Mouse (Mus musculus) intestine, postnatal 0 days (tissue): ENCODE results near the gene Pde10a. TPM values are rescaled to one million over a fixed set of nuclear protein-coding genes. Genes with fewer than 3 reads are reported as not detected.

Experiments used
- ATAC-seq: fragments of 200-750 bp; cut with Nextera tagmentation; 2 replicates; pipeline ENCODE4 v1.8.0; 2017; ENCODE audit warnings: mild to moderate bottlenecking, moderate TSS enrichment, moderate library complexity
- H3K27ac ChIP-seq: fragments of 300-500 bp; sonication (generic); 2 replicates; pipeline ENCODE4 v1.5.1; 2014; ENCODE audit warnings: mild to moderate bottlenecking, low read depth, low read length, moderate library complexity
- H3K27me3 ChIP-seq: fragments of 300-500 bp; sonication (generic); replicated peaks from 2 replicates; pipeline ENCODE4 v1.6.1; 2014; ENCODE audit warnings: low read length, mixed read lengths; ENCODE audit not compliant: control insufficient read depth, insufficient read depth
- H3K36me3 ChIP-seq: fragments of 300-500 bp; sonication (generic); 2 replicates; pipeline ENCODE4 v1.6.1; 2014; ENCODE audit warnings: mild to moderate bottlenecking, moderate library complexity; ENCODE audit not compliant: control insufficient read depth, insufficient read depth
- H3K4me1 ChIP-seq: fragments of 300-500 bp; sonication (generic); replicated peaks from 2 replicates; pipeline ENCODE4 v1.6.1; 2014; ENCODE audit warnings: antibody characterized with exemption, low read length, mixed read lengths; ENCODE audit not compliant: control insufficient read depth, insufficient read depth
- H3K4me2 ChIP-seq: fragments of 300-500 bp; sonication (generic); replicated peaks from 2 replicates; pipeline ENCODE4 v1.6.1; 2014; ENCODE audit warnings: low read depth, mild to moderate bottlenecking, moderate library complexity
- H3K4me3 ChIP-seq: fragments of 300-500 bp; sonication (generic); 2 replicates; pipeline ENCODE4 v1.5.1; 2014; ENCODE audit warnings: low read depth, low read length
- H3K9ac ChIP-seq: fragments of 300-500 bp; sonication (generic); 2 replicates; pipeline ENCODE4 v1.6.1; 2014; ENCODE audit warnings: mild to moderate bottlenecking, low read depth, low read length
- H3K9me3 ChIP-seq: fragments of 300-500 bp; sonication (generic); 2 replicates; pipeline ENCODE4 v1.6.1; 2016; ENCODE audit warnings: mixed run types; ENCODE audit not compliant: control insufficient read depth
- CTCF ChIP-seq: sonication (generic); IDR thresholded peaks from 2 replicates; pipeline ENCODE4 v1.5.1; 2016; ENCODE audit warnings: low read depth, mild to moderate bottlenecking, control low read depth, antibody characterized with exemption, moderate library complexity
- WGBS: fragments of 180-500 bp; shearing (Covaris S2); extraction: QIAGEN DNeasy Blood & Tissue Kit; methylation state at CpG from one replicate; pipeline ENCODE4 v1.1.7; 2014; 5-methylcytosine and 5-hydroxymethylcytosine counted together
- polyA plus RNA-seq: library from polyadenylated mRNA; unstranded; fragments of >200 nt; fragmentation: Nextera tagmentation; extraction: Ambion mirVana; gene quantifications from 2 replicates; pipeline ENCODE4 v1.2.1, GENCODE M21; 2015

Pde10a gene
- polyA plus RNA-seq, 1 experiment from 2014 or later, result 0.47 TPM

GRCm38 (mm10) chr17:8910571-8910970, 385.4 kb downstream of the Pde10a start:
- H3K36me3 ChIP-seq, result no peaks in the 10 kb centered on the region
- H3K27me3 ChIP-seq, result 0 out of 2 replicates have a peak, but pooled peaks cover 2% of the 10 kb centered on the region
- H3K27ac ChIP-seq, result no peak overlapping the region
- no peak overlapping the region for H3K4me2 ChIP-seq
- H3K9ac ChIP-seq, result no peak overlapping the region
- no peaks in the 10 kb centered on the region for H3K4me1 ChIP-seq
- no peaks in the 10 kb centered on the region for H3K9me3 ChIP-seq
- ATAC-seq, result no peak
- no peak overlapping the region for H3K4me3 ChIP-seq
- 59% methylated on average over 5 of the region's 5 CpGs for WGBS
- TF ChIP-seq CTCF, result no peak

DNA sequence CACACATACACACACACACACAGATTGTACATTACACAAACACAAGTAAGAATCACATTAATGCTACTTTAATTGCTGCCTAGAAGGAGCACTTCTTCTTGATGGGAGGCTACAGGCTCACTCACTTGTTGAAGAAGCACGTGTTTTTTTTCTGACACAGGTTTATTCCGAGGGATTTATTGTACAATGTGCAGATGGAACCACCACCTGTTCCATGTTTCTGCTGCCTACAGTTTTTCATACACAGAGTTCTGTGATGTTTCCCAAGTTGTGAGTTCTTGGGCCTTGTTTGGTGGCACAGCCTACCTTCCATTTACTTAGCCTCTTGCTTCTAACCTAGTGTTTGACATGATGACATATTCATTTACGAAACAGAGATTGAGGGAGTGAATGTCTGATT, 387.8 kb downstream of the Pde10a start:
- ATAC-seq, result no peak
- WGBS, result 76% methylated on average over 3 of the region's 3 CpGs

GRCm38 (mm10) chr17:8915693-8916092, 390.5 kb downstream of the Pde10a start:
- Histone ChIP-seq H3K4me1 (no peaks in the 10 kb centered on the region), H3K27me3 (no peaks in the 10 kb centered on the region), H3K9me3 (no peaks in the 10 kb centered on the region), H3K36me3 (no peaks in the 10 kb centered on the region), H3K4me3 (no peak overlapping the region), H3K9ac (no peak overlapping the region), H3K27ac (no peak overlapping the region), H3K4me2 (no peak overlapping the region)
- TF ChIP-seq CTCF, result no peak
- ATAC-seq, result no peak

More for the DNA sequence above, 387.8 kb downstream of the Pde10a start:
- Histone ChIP-seq H3K9ac (no peak overlapping the region), H3K9me3 (no peaks in the 10 kb centered on the region), H3K4me3 (no peak overlapping the region), H3K4me2 (no peak overlapping the region), H3K4me1 (no peaks in the 10 kb centered on the region), H3K27me3 (no peaks in the 10 kb centered on the region), H3K27ac (no peak overlapping the region), H3K36me3 (no peaks in the 10 kb centered on the region)
- TF ChIP-seq CTCF, result no peak

- TF ChIP-seq CTCF, result no peak
- Histone ChIP-seq H3K4me2 (no peak overlapping the region), H3K27me3 (no peaks in the 10 kb centered on the region; the same call in 1 of the 2 replicates), H3K9ac (no peak overlapping the region), H3K4me3 (no peak overlapping the region), H3K36me3 (no peaks in the 10 kb centered on the region), H3K4me1 (no peaks in the 10 kb centered on the region), H3K27ac (no peak overlapping the region), H3K9me3 (no peaks in the 10 kb centered on the region)
- no peak for ATAC-seq
- WGBS, result 30% methylated on average over 4 of the region's 4 CpGs
Measured at GRCm38 (mm10) chr17:8923074-8923473, 397.9 kb downstream of the Pde10a start.

GRCm38 (mm10) chr17:8923727-8924126, 398.6 kb downstream of the Pde10a start:
- 61% methylated on average over 8 of the region's 8 CpGs for WGBS
- Histone ChIP-seq H3K27ac (no peak overlapping the region), H3K36me3 (no peaks in the 10 kb centered on the region), H3K4me2 (no peak overlapping the region), H3K4me3 (no peak overlapping the region), H3K9me3 (no peaks in the 10 kb centered on the region), H3K9ac (no peak overlapping the region), H3K27me3 (no peaks in the 10 kb centered on the region; the same call in 1 of the 2 replicates), H3K4me1 (no peaks in the 10 kb centered on the region)
- ATAC-seq, result no peak
- no peak for TF ChIP-seq CTCF

DNA sequence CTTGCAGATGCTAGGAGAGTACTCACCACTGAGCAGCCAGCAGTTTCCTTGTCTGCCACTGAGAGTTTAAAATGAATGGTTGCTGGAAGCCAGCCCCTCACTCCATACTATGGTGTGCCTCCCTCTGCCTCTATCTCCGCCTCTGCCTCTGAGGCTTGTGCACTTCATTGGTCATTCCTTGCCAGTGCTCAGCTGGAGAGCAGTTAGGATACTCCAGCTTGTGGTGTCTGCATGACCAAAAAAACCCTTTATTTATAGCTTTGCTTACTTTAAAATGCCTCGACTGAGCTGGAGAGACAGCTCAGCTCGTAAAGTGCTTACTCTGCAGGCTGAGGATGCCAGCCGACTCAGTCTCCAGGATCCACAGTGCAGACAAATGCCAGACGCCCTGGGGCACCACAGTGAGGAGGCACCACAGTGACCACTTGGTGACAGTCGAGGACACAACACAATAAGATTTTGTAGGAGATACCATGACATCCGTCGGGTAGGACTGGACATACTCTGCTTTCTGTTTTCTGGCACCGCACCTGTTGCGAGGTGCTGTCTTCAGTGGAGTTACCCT, 400.7 kb downstream of the Pde10a start:
- no peak overlapping the region for H3K4me3 ChIP-seq
- H3K27ac ChIP-seq, result no peak overlapping the region
- H3K9me3 ChIP-seq, result no peaks in the 10 kb centered on the region
- no peaks in the 10 kb centered on the region for H3K4me1 ChIP-seq
- TF ChIP-seq CTCF, result no peak
- no peak for ATAC-seq
- H3K36me3 ChIP-seq, result no peaks in the 10 kb centered on the region
- 58% methylated on average over 10 of the region's 10 CpGs for WGBS
- H3K9ac ChIP-seq, result no peak overlapping the region
- no peak overlapping the region for H3K4me2 ChIP-seq
- H3K27me3 ChIP-seq, result no peaks in the 10 kb centered on the region; the same call in 1 of the 2 replicates

DNA sequence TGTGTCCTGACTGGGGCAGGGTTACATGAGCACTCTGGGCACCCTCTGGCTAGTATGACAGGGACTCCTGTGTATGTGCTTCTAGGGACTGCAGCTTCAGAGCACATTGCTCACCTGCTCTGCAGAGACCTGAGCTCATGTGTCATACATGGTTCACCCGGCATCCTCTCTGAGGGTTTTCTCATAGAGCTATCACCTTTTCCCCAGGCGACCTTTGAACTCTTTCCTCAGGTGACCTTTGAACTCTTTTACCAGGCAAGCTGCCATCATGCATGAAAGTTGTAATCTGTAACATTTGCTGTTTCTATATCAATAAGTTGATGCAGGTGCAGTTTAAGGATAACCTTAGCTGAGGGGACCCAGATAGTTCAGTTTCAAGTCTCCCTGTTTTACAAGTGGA, 403.4 kb downstream of the Pde10a start:
- Histone ChIP-seq H3K4me2 (no peak overlapping the region), H3K36me3 (no peaks in the 10 kb centered on the region), H3K9ac (no peak overlapping the region), H3K27me3 (no peaks in the 10 kb centered on the region; the same call in 1 of the 2 replicates), H3K27ac (no peak overlapping the region), H3K9me3 (no peaks in the 10 kb centered on the region), H3K4me3 (no peak overlapping the region), H3K4me1 (no peaks in the 10 kb centered on the region)
- 39% methylated on average over 2 of the region's 2 CpGs for WGBS
- TF ChIP-seq CTCF, result no peak
- ATAC-seq, result no peak
